In the genomic region with DNA sequence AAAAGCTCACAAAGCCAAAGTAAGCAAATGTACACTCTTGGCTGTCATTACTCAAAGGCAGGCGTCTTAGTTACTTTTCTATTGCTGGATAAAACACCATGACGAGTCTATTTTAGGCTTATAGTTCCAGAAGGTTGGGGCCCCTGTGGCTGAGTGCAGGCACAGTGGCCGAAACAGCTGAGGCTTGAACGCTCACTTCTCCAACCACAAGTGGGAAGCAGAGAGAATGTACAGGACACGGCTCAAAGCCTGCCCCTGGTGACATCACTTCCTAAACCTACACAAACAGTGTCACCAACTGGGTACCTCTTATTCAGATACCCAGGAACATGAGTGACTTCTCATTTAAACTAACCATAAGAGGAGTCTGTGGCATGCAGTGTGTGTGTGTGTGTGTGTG, we compare ENCODE assay signal across 8 mouse cellular contexts. TPM values are rescaled to one million over a fixed set of nuclear protein-coding genes. Genes with fewer than 3 reads are reported as not detected.
DNase-seq lines count a peak whose midpoint lies in the region; ATAC-seq and TF ChIP-seq lines count a peak whose summit lies in the region.

No protein-coding gene starts in this region.

- no peak overlapping the region for H3K9ac ChIP-seq in lung, embryonic 15.5 days
- H3K9ac ChIP-seq in liver, embryonic 13.5 days, result no peak overlapping the region

- no peak for DNase-seq in lung, postnatal 25 days (ENCODE audit: low spot score)
- no peak for DNase-seq in liver, embryonic 13.5 days
- peak; percentile 24 for DNase-seq in thymus, postnatal 0 days (ENCODE audit: low spot score)
- no peak for DNase-seq in gastrocnemius, adult 2 months
- no peak for DNase-seq in urinary bladder, postnatal 14 days (ENCODE audit: low spot score)
- DNase-seq in urinary bladder, adult 2 months (ENCODE audit: low spot score), result no peak

- H3K4me2 ChIP-seq in lung, embryonic 15.5 days, result no peak overlapping the region
- no peak overlapping the region for H3K4me2 ChIP-seq in liver, embryonic 13.5 days

- no peaks in the 10 kb centered on the region for H3K9me3 ChIP-seq in lung, embryonic 15.5 days
- no peaks in the 10 kb centered on the region for H3K9me3 ChIP-seq in liver, embryonic 13.5 days (replicated peaks)

- no peak overlapping the region for H3K27ac ChIP-seq in lung, embryonic 15.5 days
- H3K27ac ChIP-seq in liver, embryonic 13.5 days, result no peak overlapping the region
- H3K27ac ChIP-seq in gastrocnemius, adult 2 months, result no peak overlapping the region

- no peak for TF ChIP-seq CTCF in gastrocnemius, adult 2 months (IDR thresholded peaks at IDR 0.05)

- no peaks in the 10 kb centered on the region for H3K36me3 ChIP-seq in lung, embryonic 15.5 days
- H3K36me3 ChIP-seq in liver, embryonic 13.5 days, result no peaks in the 10 kb centered on the region

- WGBS in lung, embryonic 15.5 days, result 23% methylated on average over 5 of the region's 5 CpGs
- 16% methylated on average over 5 of the region's 5 CpGs for WGBS in liver, embryonic 13.5 days (ENCODE audit: insufficient replicate concordance)

- no peaks in the 10 kb centered on the region for H3K27me3 ChIP-seq in lung, embryonic 15.5 days
- H3K27me3 ChIP-seq in liver, embryonic 13.5 days, result no peaks in the 10 kb centered on the region

- intact Hi-C loops in gastrocnemius, adult 2 months (cut with DNase I), result no loop called here

- 0 out of 2 replicates have a peak, but pooled peaks have one; percentile 35 for ATAC-seq in lung, embryonic 15.5 days (ENCODE audit: borderline replicate concordance, extremely low read depth, low FRiP score, low TSS enrichment)
- ATAC-seq in common myeloid progenitor, adult 5-6 weeks (replicated peaks; ENCODE audit: low read depth, poor library complexity, severe bottlenecking), result peak; percentile 99
- ATAC-seq in liver, embryonic 13.5 days (ENCODE audit: low read depth), result peak; percentile 49; the same call in 1 of the 2 replicates

- H3K4me3 ChIP-seq in lung, embryonic 15.5 days, result no peak overlapping the region
- no peak overlapping the region for H3K4me3 ChIP-seq in liver, embryonic 13.5 days (replicated peaks)
- no peak overlapping the region for H3K4me3 ChIP-seq in gastrocnemius, adult 2 months

- H3K4me1 ChIP-seq in lung, embryonic 15.5 days, result no peaks in the 10 kb centered on the region
- H3K4me1 ChIP-seq in liver, embryonic 13.5 days (replicated peaks), result peaks cover 14% of the 10 kb centered on the region

RNA-seq across cellular contexts. Expression of gene Otud4, which starts 26.5 kb away (rescaled TPM):
- 14.3 and 14.9 TPM in 2 replicates for polyA plus RNA-seq in lung, embryonic 15.5 days (2015; fragmentation: Nextera tagmentation; extraction: Ambion mirVana)
- total RNA-seq in common myeloid progenitor, adult 5-6 weeks (2017), result 77.6 and 81.6 TPM in 2 replicates
- 6.6 and 8.5 TPM in 2 replicates for polyA plus RNA-seq in liver, embryonic 13.5 days (2015; fragmentation: Nextera tagmentation; extraction: Ambion mirVana)
- 12.1 and 13.8 TPM in 2 replicates for polyA plus RNA-seq in thymus, postnatal 0 days (2015; fragmentation: Nextera tagmentation; extraction: Ambion mirVana)
- 10 to 100 TPM; 40.6 to 53.3 TPM for total RNA-seq in gastrocnemius, adult 2 months (2021)
- polyA plus RNA-seq in urinary bladder, adult 2 months (2012; rRNA removed), result 29.5 and 29.7 TPM in 2 replicates

Comparison
In these comparisons a context has a peak if more than half of its experiments do, and no peak if none do; other contexts are left out.
1. ATAC-seq: peak in every context shown above with its lines; median percentile 99 in common myeloid progenitor, adult 5-6 weeks; 49 in liver, embryonic 13.5 days; 35 in lung, embryonic 15.5 days.